Mouse (Mus musculus): ENCODE results near the gene Paqr7.
"Not testable (repeated sequence)": the region's sequence is repeated elsewhere in the genome, so short reads cannot be mapped to it uniquely, and the experiment has no call there.

The Paqr7 gene

DNA sequence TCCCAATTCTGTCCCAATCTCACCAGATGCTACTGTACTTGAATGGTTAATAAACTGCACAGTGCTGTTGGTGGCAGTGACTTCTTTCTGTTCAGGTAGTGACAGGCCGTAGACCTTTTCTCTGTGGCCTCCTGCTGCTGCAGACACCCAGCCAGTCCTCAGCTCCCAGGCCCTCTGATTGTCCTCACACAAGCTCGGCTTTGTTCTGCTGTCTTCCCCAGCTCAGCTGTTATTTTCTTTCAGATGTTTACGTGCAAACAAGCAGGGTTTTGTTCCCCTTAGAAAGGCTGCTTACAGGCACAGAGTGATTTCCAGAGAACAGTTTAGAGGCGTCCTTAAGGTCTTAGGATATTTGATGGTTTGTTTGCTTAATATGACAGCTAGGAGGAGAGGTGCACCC lies 22.7 kb upstream of the Paqr7 start:
- DNase-seq (ENCODE audit: inconsistent ontology term): peak; percentile 50

DNA sequence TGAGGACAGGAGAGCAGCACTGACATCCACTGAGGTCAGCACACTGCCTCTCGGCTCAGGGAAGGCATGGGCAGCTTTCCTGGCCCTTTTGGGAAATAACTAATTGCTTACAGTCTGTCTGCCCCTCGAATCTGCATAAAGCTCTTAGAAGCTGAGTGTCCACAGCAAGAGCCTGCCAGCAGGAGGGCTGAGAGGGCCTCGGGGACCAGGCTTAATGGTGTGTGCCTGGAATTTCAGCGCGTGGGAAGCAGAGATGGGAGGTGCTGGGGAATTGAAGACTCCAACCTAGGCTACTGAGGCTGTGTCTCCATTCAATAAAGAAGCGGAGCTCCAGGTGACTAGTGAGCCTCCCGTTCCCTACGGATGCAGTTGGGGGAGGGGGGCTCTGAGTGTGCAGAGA lies 22.3 kb upstream of the Paqr7 start:
- DNase-seq (ENCODE audit: inconsistent ontology term): peak; percentile 68

DNA sequence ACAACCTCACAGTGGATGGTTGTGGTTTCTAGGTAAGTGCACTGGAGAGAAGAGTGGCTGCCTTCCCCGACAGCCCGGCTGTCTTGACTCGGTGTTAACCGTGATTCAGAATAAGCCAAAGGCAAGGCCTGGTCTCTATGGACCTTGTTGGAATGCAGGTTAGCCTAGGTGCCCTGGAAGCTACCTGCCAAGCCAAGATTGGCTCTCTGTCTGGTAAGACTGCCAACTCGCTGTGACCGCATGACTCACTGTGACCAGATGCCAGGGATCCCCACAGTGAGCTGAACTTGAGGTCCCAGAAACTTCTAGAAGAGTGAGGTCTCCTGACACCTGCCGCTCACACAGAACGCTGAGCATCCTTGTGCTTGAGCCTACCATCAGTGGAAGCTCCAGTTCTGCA lies 19.6 kb upstream of the Paqr7 start:
- peak; percentile 15 for DNase-seq (ENCODE audit: inconsistent ontology term)

DNA sequence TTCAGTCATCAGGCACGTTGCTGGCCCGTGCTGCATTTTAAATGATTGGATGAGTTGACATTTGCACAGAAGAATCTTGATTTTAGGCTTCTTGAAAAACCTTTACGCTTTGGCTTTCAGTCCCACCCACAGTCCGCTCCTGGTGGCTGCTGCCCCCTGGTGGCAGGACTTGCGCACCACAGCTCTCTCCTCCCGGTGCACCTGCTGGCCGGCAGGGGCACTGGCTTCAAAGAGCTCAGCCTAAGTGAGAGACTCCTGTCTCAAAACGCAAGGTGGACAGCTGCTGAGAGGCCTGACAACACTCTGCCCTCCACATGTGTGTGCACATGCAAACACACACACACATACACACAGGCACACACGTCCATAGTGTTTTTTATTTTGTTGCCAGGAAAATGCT lies 18.5 kb upstream of the Paqr7 start:
- DNase-seq (ENCODE audit: inconsistent ontology term): peak; percentile 85

DNA sequence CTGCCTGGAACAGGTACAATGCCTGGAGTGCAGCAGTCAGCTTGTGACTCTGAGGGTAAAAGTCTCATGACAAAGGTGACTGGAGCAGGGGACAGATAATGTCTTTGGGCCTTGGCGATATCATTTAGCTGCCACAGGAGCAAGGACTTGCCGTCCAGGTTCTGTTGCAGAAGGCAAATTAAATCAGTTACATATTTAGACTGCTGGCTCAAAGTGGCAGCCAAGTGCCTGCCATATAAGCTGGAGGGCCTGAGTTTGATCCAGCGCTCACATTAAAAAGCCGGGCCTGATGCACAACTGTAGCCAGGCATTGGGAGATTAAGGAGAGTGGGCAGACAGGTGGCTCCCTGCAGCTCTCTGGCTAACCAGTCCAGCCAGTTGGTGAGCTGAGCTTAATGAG lies 16.7 kb upstream of the Paqr7 start:
- no peak for DNase-seq (ENCODE audit: inconsistent ontology term)

DNA sequence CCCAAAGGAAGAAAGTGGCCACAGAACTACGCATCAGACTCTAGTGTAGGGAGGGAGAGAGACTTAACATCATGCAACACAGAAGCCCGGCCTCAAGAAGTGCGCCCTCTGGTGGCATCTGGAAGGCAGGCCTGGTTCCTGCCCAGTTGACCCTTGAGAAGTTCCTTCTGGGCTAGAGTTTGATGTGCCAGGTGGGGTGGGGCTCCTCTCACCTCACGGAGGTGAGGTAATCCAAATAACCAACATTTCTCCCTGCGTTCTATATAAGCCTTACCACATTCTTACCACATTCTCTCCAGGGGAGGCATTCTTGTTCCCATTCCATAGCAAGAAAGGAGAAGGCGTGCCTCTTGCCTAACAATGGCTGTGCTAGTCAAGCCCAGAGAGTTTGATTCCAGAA lies 15.6 kb upstream of the Paqr7 start:
- DNase-seq (ENCODE audit: inconsistent ontology term): peak; percentile 48

DNA sequence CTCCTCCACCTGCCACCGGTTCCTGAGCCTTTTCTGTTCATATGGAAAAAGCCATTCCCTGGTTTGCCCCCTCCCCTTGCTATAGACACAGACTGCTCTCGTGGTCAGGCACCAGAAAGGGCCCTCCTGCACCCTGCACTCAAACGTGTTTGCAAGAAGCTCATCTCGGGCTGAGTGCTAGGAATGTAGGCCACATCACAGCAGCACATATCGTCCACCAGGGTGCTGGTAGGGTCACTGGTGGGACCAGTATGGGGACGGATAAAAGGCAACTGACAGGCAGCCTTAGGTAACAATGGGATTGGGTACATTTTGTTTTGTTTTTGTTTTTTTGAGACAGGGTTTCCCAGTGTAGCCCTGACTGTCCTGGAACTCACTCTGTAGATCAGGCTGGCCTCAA lies 15.2 kb upstream of the Paqr7 start:
- no peak for DNase-seq (ENCODE audit: inconsistent ontology term)

DNA sequence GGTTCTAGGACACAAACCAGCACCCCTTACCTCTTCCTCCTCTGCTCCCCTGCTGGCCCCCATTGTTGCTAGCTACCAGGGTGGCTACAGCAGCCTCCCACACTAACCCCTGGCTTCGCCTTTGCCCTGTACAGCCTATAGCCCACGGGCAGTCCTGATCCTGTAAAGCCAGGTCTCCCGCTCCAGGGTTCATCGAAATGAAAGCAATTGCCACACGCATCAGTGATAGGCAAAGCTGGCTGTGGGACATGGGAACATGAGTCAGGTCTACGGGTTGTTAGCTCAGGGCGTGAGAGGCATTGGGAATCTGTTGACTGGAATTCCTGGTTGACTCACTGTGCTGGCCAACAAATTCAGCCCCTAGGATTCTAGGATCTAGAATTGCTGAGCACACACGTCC lies 14.1 kb upstream of the Paqr7 start:
- peak; percentile 74 for DNase-seq (ENCODE audit: inconsistent ontology term)

DNA sequence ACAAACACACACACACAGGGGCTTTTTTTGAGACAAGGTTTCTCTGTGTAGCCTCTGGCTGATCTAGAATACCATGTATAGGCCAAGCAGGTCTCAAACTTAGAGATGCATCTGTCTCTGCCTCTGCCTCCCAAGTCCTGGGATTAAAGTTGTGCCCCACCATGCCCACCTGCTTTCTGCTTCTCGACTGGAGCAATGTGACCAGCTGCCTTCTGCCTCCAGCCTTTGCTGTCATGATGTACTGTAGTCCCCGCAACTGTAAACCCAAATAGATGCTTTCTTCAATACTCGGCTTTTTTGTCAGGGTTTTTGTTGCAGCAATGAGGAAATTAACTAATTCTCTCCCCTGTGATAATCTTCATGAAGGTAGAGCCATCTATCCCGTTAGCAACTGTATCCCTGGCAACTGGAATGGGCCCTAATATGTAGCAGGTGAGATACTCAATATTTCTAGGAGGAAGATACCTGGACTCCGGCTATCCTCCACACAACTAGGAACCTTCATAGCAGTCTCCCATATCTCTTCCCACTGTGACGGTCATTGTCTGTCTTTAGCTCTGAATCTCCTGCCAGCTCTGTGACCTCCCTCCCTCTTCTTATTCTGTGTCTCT lies 13.3 kb upstream of the Paqr7 start:
- DNase-seq (ENCODE audit: inconsistent ontology term): no peak

DNA sequence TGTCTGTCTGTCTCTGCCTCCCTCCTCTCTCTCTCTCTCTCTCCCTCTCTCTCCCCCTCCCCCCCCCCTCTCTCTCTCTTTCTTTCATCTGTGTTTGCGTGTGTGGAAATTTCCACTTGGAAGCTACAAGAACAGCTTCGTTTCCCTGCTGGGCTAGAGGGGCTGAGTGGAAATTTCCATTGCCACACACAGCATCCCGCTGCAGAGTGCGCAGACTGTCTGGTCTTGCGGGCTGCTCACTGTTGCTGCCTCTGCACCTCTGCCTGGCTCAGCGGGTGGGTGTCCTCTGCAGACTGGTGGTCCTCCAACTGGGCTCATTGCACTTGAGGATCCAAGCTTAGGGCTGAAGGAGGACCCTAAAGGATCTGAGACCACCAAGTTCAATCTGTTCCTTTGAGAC lies 12.8 kb upstream of the Paqr7 start:
- DNase-seq (ENCODE audit: inconsistent ontology term): no peak

DNA sequence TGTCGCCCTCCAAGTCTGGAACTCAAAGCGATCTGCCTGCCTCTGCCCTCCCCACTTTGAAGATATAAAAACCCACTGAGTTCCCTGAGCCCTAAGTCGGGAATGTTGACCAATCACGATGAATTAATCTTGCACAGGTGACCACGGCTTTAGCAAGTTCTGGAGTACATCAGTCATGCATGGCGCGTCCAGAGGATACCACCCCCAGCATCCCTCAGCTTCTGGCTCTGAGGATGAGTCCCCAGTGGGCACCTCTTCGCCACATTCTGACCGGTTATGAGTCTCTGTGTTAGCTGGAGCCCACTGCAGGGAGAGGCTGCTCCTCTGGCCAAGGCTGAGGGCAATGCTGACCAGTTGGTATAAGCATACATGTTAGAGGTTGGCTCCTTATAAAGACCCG lies 12.3 kb upstream of the Paqr7 start:
- no peak for DNase-seq (ENCODE audit: inconsistent ontology term)

DNA sequence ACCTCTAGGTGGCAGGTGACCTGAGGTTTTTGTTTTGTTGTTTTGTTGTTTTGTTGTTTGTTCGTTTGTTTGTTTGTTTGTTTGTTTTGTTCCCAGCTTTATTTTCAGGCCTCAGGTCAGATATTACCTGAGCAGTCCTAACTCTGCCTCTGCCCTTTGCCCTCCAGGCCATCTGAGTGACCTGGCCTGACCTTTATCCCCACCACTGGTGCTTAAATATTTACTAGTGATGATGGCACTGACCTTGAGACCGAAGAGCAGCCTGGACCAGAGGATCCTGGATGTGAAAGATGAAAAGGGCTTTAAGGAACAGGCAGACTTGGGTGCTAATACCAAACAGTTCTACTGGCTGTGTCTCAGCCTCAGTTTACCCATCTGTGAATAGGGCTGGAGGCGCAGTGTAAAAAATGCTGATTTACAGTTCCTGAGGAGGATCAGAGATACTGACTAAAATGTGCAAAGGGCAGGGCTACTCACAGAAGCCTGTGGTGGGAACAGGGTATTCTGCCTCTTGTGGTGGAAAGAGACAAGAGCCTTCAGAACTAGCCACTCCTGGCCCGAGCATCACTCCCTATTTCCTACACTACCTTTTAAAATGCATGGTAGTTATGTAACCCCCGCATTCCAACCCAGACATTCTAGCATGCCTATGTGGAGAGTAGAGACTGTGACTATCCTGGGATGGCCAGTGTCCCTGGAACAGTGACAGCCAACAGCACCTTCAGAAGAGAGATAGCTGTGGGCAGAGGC lies 11.2 kb upstream of the Paqr7 start:
- no peak for DNase-seq (ENCODE audit: inconsistent ontology term)

DNA sequence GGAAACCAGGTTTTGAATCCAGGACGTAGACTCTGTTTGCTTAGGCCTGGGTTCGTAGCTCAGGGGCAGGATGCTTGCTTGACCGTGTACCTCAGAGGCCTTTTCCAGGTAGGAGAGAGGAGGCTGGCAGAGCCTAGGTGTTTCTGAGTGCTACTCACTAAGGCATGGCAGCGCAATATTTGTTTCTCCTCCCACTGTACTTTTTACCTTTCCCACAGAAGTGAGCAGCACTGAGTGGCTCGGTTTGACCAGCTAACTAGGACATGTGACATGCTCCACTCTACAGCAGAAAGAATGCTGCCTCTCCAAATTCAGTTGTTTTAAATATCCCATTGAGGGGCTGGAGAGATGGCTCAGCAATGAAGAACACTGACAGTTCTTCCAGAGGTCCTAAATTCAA lies 8.3 kb upstream of the Paqr7 start:
- no peak for DNase-seq (ENCODE audit: inconsistent ontology term)

DNA sequence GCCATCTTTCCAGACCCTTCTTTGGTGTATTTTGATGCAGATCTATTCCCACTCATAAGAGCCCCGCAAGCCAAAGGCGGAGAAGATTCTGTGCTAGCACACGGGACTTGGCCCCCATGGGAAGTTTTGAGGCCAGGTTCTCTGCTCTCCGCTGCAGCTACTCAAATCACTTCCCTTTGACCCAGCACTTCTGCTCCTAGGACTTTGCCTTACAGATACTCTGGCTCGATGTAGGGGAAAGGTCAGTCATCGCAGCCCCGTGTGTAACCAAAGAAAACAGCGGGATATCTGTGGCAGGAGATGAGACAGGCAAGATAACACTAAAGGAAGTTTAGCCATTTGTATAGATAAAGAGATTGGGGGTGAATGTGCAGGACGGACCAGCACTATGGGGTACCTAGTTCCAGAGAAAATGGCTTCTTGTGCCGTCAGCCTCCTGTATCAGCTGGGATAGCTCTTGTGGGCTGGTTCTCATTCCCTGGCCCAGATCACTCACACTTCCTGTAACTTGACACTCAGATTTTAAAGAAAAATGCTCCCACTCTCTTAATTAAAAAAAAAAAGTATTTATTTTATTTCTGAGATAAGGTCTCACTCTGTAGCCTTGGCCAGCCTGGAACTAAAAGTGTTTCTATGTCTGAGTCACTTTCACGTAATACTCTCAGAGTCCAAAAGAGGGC lies 6.4 kb upstream of the Paqr7 start:
- no peak for DNase-seq (ENCODE audit: inconsistent ontology term)

DNA sequence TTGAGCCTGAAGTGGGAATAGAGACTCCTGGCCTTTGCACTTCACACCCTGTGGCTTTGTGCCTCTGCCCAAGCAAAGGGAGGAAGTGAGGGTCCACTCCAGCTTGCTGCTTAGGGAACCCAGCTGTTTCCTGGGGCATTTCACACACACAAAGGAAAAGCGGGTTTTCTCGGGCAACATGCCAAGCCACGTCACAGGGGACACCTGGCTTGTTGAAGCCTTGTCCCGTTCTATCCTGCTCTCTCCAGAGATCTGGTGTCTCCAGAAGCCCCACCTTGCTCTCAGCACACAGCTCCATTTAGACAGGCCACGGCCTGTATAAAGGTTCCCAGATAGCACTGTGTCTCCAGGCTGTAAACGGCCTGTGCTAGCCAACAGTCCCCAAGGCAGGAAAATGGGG lies 4.8 kb upstream of the Paqr7 start:
- DNase-seq (ENCODE audit: inconsistent ontology term): no peak

DNA sequence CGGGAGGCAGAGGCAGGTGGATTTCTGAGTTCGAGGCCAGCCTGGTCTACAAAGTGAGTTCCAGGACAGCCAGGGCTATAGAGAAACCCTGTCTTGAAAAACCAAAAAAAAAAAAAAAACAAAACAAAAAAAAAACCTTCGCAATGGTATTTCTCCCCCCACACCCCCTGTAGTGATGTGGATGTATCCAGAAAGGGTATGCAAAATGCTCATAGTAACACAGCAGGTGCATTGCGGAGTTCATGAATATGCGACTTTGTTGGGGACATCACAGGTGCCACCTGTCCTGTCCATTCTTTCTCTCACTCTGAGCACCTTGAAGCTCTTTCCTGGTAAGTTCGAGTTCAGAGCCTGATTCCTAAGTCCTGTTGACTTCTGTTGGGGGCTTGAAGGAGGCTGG lies 2.3 kb upstream of the Paqr7 start:
- DNase-seq (ENCODE audit: inconsistent ontology term): not testable (repeated sequence)

DNA sequence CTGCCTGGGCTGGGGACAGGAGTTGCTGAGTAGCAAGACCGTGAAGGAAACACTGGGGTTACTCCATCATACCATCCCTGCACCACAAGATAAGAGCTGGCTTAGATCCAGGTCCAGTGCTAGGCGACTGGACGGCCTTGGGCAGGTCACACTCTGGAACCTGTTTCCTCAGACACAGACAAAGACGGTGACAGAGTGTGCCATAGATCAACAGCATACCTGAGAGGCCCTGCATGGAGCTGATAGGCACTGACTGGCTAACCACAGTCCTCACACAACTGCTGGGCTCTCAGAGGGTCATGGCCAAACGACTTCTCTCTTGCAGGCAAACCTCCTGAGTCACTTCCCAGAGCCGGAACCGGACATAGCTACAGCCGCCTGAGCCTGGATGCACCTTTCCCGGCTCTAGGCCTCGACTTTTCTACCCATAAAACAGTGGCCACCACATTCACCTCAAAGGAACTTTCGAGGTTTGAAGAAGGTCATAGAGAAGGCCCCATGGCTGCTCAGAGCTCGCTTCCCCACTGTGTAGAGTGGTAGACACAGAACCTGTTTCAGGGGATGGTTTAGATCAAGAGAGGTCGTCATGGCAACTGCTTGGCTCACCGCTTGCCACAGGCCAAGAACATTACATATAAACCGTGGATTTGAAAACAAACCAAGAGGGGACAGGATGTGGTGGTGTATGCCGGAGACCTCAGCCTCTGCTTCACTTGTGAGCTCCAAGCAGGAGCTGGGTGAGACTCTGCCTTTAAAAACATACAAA lies 1.5 kb upstream of the Paqr7 start:
- DNase-seq (ENCODE audit: inconsistent ontology term): no peak

DNA sequence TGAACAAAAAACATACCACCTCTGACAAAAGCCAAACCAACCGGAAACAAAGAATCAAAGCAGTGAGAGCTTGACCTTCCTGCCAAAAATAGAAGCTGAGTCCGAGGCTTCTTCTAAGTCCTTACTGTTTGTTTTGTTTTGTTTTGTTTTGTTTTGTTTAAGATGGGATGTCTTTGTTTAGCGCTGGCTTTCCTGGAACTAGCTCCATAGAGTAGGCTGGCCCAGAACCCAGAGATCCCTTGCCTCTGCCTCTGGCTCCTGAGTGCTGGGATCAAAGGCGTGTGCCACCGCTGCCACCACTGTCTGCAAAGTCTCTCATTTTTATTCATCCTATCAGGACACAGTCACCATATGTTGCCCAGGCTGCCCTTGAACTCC lies 962 bp upstream of the Paqr7 start:
- no peak for DNase-seq (ENCODE audit: inconsistent ontology term)

DNA sequence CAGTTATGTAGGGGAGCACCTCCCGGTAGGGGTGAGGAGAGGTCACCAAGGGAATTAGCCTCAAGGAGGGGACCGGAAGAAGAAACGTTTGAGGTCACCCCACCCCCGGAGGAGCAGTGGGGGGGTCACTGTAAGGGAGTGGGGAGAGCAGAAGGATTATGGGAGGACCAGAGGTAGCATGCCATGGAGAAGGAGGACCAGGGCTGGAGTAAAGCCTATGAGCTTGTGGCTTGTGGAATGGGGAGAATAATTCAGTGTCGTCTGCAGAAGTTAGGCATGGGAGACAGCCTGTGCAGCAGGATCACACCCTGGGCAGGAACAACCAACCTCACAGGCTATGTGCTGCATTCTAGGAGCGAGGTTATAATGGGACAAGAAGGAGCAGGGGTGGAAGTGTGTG lies 726 bp downstream of the Paqr7 start:
- no peak for DNase-seq (ENCODE audit: inconsistent ontology term)

DNA sequence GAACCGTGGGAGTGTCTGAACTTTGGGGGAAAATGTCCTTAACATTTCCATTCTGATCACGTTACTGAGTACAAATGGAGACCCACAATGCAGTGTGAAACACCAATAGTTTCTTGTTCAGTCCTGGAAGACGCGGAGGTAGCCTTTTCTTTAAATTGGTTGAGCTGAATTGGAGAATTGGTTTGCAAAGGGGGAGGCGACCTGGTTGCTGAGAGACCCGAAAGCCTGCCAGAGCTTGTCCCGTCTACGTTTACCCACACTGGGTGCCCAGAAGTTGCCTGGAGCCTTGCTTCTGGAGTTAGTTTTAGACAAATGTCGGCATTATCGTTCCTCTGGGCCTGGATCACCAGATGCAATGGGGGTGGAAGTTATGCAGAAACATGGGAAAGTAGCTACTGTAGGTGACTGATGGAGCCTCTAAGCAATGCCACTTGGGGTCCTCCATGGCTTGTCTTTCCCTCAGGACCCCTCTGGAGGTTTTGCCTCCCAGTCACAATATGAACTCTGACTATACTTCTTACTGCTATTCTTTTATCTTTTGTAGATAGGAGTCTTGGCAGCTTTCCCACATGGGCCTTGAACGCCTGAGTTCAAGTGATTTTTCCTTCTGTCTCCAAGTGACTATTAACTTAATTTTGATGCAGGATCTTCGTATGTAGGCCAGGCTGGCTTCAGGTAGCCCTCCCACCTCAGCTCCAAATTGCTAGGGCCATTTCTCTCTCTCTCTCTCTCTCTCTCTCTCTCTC lies 1.7 kb downstream of the Paqr7 start:
- DNase-seq (ENCODE audit: inconsistent ontology term): no peak

DNA sequence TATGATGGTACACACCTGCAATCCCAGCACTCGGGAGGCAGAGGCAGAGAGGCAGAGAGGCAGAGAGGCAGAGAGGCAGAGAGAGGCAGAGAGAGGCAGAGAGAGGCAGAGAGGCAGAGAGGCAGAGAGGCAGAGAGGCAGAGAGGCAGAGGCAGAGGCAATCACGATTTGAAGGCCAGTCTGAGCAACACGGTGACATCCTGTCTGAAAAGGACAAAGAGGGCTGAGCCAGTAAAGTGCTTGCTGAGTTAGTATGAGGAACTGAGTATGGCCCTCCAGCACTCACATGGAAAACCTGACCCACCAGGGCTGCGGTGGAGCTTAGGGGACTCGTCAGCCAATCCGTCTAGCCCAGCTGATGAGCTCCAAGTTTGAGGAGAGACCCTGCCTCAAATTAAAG lies 2.5 kb downstream of the Paqr7 start:
- not testable (repeated sequence) for DNase-seq (ENCODE audit: inconsistent ontology term)

DNA sequence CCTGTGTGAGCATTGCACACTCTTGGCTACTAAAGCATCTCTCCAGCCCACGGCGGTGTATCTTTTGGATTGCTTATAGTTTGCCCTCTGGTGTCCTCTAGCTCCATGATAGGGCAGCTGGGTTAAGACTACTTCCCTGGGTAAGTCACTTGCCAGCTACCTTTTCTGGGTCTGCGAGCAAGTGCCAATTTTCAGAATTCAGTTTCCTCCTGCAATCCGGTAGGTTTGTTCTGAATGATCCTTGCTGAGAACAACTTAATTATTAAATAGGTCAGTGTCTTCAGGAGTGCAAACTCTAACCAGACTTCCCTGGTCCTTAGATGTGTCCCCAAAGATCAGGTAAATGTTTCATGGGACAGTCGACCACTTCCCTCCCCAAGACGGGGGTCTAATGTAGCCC lies 4.6 kb downstream of the Paqr7 start:
- DNase-seq (ENCODE audit: inconsistent ontology term): no peak

Data from Muller cell, postnatal 12 days (primary cell).